Mouse (Mus musculus): ENCODE results near the gene Tmem26. TPM values are rescaled to one million over a fixed set of nuclear protein-coding genes. Genes with fewer than 3 reads are reported as not detected.

The Tmem26 gene
- total RNA-seq, 2 experiments from 2014 or later: 0.20 to 0.47 TPM

GRCm38 (mm10) chr10:68759789-68760188 lies 36.3 kb downstream of the Tmem26 start:
- no peak overlapping the region for H3K4me3 ChIP-seq
- TF ChIP-seq CTCF (IDR thresholded peaks at IDR 0.05): no peak
- DNase-seq (ENCODE audit: extremely low spot score in 1 of 2, low spot score in 2 of 2): no peak
- H3K27ac ChIP-seq: no peak overlapping the region
- intact Hi-C loops (cut with DNase I): no loop called here

GRCm38 (mm10) chr10:68781067-68781868 lies 57.8 kb downstream of the Tmem26 start:
- no peak for DNase-seq (ENCODE audit: extremely low spot score in 1 of 2, low spot score in 2 of 2)
- intact Hi-C loops (cut with DNase I): no loop called here
- Histone ChIP-seq H3K27ac (no peak overlapping the region), H3K4me3 (no peak overlapping the region)
- no peak for TF ChIP-seq CTCF (IDR thresholded peaks at IDR 0.05)

GRCm38 (mm10) chr10:68782724-68783123 lies 59.3 kb downstream of the Tmem26 start:
- TF ChIP-seq CTCF (IDR thresholded peaks at IDR 0.05): no peak
- intact Hi-C loops (cut with DNase I): no loop called here
- no peak overlapping the region for H3K27ac ChIP-seq
- DNase-seq (ENCODE audit: extremely low spot score in 1 of 2, low spot score in 2 of 2): no peak
- H3K4me3 ChIP-seq: no peak overlapping the region

GRCm38 (mm10) chr10:68783856-68784255 lies 60.4 kb downstream of the Tmem26 start:
- no peak for TF ChIP-seq CTCF (IDR thresholded peaks at IDR 0.05)
- H3K27ac ChIP-seq: no peak overlapping the region
- intact Hi-C loops (cut with DNase I): no loop called here
- no peak overlapping the region for H3K4me3 ChIP-seq
- no peak for DNase-seq (ENCODE audit: extremely low spot score in 1 of 2, low spot score in 2 of 2)

GRCm38 (mm10) chr10:68784463-68784862 lies 61.0 kb downstream of the Tmem26 start:
- H3K4me3 ChIP-seq: no peak overlapping the region
- intact Hi-C loops (cut with DNase I): no loop called here
- no peak for DNase-seq (ENCODE audit: extremely low spot score in 1 of 2, low spot score in 2 of 2)
- H3K27ac ChIP-seq: no peak overlapping the region
- no peak for TF ChIP-seq CTCF (IDR thresholded peaks at IDR 0.05)

- H3K27ac ChIP-seq: no peak overlapping the region
- no peak overlapping the region for H3K4me3 ChIP-seq
- no peak for TF ChIP-seq CTCF (IDR thresholded peaks at IDR 0.05)
- intact Hi-C loops (cut with DNase I): no loop called here
- no peak for DNase-seq (ENCODE audit: extremely low spot score in 1 of 2, low spot score in 2 of 2)
These were observed 72.0 kb downstream of the Tmem26 start for GRCm38 (mm10) chr10:68795466-68795865.

- Histone ChIP-seq H3K4me3 (no peak overlapping the region), H3K27ac (no peak overlapping the region)
- intact Hi-C loops (cut with DNase I): no loop called here
- TF ChIP-seq CTCF (IDR thresholded peaks at IDR 0.05): no peak
- DNase-seq (ENCODE audit: extremely low spot score in 1 of 2, low spot score in 2 of 2): no peak
These were observed 76.4 kb downstream of the Tmem26 start for GRCm38 (mm10) chr10:68799883-68800282.

GRCm38 (mm10) chr10:68800339-68800738 lies 76.9 kb downstream of the Tmem26 start:
- H3K27ac ChIP-seq: no peak overlapping the region

GRCm38 (mm10) chr10:68806328-68806727 lies 82.9 kb downstream of the Tmem26 start:
- Histone ChIP-seq H3K27ac (no peak overlapping the region), H3K4me3 (no peak overlapping the region)
- no peak for DNase-seq (ENCODE audit: extremely low spot score in 1 of 2, low spot score in 2 of 2)
- intact Hi-C loops (cut with DNase I): no loop called here
- no peak for TF ChIP-seq CTCF (IDR thresholded peaks at IDR 0.05)

More at GRCm38 (mm10) chr10:68800339-68800738, 76.9 kb downstream of the Tmem26 start:
- TF ChIP-seq CTCF (IDR thresholded peaks at IDR 0.05): no peak
- H3K4me3 ChIP-seq: no peak overlapping the region
- intact Hi-C loops (cut with DNase I): no loop called here
- no peak for DNase-seq (ENCODE audit: extremely low spot score in 1 of 2, low spot score in 2 of 2)

- Histone ChIP-seq H3K4me3 (no peak overlapping the region), H3K27ac (no peak overlapping the region)
- TF ChIP-seq CTCF (IDR thresholded peaks at IDR 0.05): no peak; the same call in 1 of the 2 replicates
- DNase-seq (ENCODE audit: extremely low spot score in 1 of 2, low spot score in 2 of 2): no peak
- intact Hi-C loops (cut with DNase I): no loop called here
These were observed 87.5 kb downstream of the Tmem26 start for GRCm38 (mm10) chr10:68810958-68811357.

- no peak for TF ChIP-seq CTCF (IDR thresholded peaks at IDR 0.05)
- no peak overlapping the region for H3K4me3 ChIP-seq
- DNase-seq (ENCODE audit: extremely low spot score in 1 of 2, low spot score in 2 of 2): no peak
- H3K27ac ChIP-seq: no peak overlapping the region
- intact Hi-C loops (cut with DNase I): no loop called here
These were observed 89.3 kb downstream of the Tmem26 start for GRCm38 (mm10) chr10:68812699-68813098.

GRCm38 (mm10) chr10:68817281-68817680 lies 93.8 kb downstream of the Tmem26 start:
- TF ChIP-seq CTCF (IDR thresholded peaks at IDR 0.05): no peak
- intact Hi-C loops (cut with DNase I): no loop called here
- no peak for DNase-seq (ENCODE audit: extremely low spot score in 1 of 2, low spot score in 2 of 2)
- no peak overlapping the region for H3K4me3 ChIP-seq
- no peak overlapping the region for H3K27ac ChIP-seq

All from left cerebral cortex, adult 2 months (tissue).